Mouse (Mus musculus): ENCODE measurements around the gene Paqr8. TPM values are rescaled to one million over a fixed set of nuclear protein-coding genes. Genes with fewer than 3 reads are reported as not detected.

Paqr8 gene
- total RNA-seq (2021) = 25.6 and 27.5 TPM in 2 replicates
- long read RNA-seq, experiment 1, full-length matches to known transcripts = 5 of 13 reads
- long read RNA-seq, experiment 1, partial matches to known transcripts = 2 of 13 reads
- long read RNA-seq, experiment 1, other reads (novel, unspliced or antisense) = 6 of 13 reads
- long read RNA-seq, experiment 2, full-length matches to known transcripts = 3 of 13 reads
- long read RNA-seq, experiment 2, partial matches to known transcripts = 1 of 13 reads
- long read RNA-seq, experiment 2, other reads (novel, unspliced or antisense) = 9 of 13 reads

- peak; percentile 96 for DNase-seq
These were observed at the start of gene Paqr8 for GRCm38 (mm10) chr1:20890404-20890921. Gene Paqr8, plus strand, starts transcription at chr1:20890606.

- no peak for DNase-seq
These were observed 33.2 kb upstream of the Paqr8 start for GRCm38 (mm10) chr1:20856924-20857902.

GRCm38 (mm10) chr1:20860775-20861174, 29.6 kb upstream of the Paqr8 start:
- DNase-seq = no peak

GRCm38 (mm10) chr1:20861865-20862264, 28.5 kb upstream of the Paqr8 start:
- DNase-seq = no peak

- no peak for DNase-seq
These were observed 26.8 kb upstream of the Paqr8 start for GRCm38 (mm10) chr1:20863452-20864172.

GRCm38 (mm10) chr1:20867241-20867902, 23.0 kb upstream of the Paqr8 start:
- DNase-seq = peak; percentile 56

- DNase-seq = no peak
These were observed 22.4 kb upstream of the Paqr8 start for GRCm38 (mm10) chr1:20868036-20868435.

- DNase-seq = no peak
These were observed 19.5 kb upstream of the Paqr8 start for GRCm38 (mm10) chr1:20870887-20871286.

GRCm38 (mm10) chr1:20872496-20872895, 17.9 kb upstream of the Paqr8 start:
- peak; percentile 40 for DNase-seq

- DNase-seq = no peak
These were observed 16.3 kb upstream of the Paqr8 start for GRCm38 (mm10) chr1:20874061-20874460.

- no peak for DNase-seq
These were observed 13.1 kb upstream of the Paqr8 start for GRCm38 (mm10) chr1:20877355-20877754.

- DNase-seq = no peak
These were observed 11.0 kb upstream of the Paqr8 start for GRCm38 (mm10) chr1:20879361-20879760.

- DNase-seq = no peak
These were observed 7.3 kb upstream of the Paqr8 start for GRCm38 (mm10) chr1:20883079-20883478.

GRCm38 (mm10) chr1:20889677-20890403, 566 bp upstream of the Paqr8 start:
- DNase-seq = peak; percentile 37

- DNase-seq = peak; percentile 87
These were observed 564 bp downstream of the Paqr8 start for GRCm38 (mm10) chr1:20890941-20891399.

- no peak for DNase-seq
These were observed 2.7 kb downstream of the Paqr8 start for GRCm38 (mm10) chr1:20893059-20893458.

GRCm38 (mm10) chr1:20898391-20898790, 8.0 kb downstream of the Paqr8 start:
- DNase-seq = no peak

- DNase-seq = no peak
These were observed 9.9 kb downstream of the Paqr8 start for GRCm38 (mm10) chr1:20900336-20900735.

GRCm38 (mm10) chr1:20905501-20906127, 15.2 kb downstream of the Paqr8 start:
- no peak for DNase-seq

GRCm38 (mm10) chr1:20906128-20906515, 15.7 kb downstream of the Paqr8 start:
- no peak for DNase-seq
